Mouse (Mus musculus): Measurements from ENCODE around the gene Hhat.

The Hhat gene

DNA sequence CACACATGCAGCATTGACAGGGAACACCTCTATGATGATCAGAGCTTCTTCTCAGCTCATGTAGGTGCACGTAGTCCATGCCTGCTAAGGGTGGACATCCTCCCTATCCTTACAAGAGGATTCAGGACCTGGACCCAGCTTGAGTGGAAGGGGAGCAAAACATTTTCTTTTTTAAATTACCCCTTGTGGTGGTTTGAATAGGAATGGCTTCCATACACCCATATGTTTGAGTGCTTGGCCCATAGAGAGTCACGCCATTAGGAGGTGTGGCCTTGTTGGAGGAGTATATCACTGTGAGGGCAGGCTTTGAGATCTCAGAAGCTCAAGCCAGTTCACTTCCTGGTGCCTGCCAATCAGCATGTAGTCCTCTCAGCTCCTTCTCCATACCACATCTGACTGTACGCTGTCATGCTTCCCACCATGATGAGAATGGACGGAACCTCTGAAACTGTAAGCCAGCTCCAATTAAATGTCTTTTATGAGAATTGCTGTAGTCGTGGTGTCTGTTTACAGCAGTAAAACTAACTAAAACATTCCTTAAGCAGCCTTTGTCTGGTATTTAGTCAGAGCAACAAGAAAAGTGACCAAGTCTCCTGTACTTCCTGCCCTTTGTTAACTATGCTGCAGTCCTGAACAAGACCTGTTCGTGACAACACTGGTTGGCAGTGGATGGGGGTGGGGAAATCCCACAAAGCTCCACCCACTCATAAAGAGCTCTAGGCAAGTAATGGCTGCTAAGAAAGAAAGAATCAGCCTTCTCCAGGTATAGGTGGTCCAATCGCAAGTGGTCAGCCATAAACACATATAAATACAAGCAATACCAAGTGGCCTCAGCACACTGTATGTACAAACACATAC is 28.4 kb downstream of the Hhat start:
- DNase-seq: no peak

DNA sequence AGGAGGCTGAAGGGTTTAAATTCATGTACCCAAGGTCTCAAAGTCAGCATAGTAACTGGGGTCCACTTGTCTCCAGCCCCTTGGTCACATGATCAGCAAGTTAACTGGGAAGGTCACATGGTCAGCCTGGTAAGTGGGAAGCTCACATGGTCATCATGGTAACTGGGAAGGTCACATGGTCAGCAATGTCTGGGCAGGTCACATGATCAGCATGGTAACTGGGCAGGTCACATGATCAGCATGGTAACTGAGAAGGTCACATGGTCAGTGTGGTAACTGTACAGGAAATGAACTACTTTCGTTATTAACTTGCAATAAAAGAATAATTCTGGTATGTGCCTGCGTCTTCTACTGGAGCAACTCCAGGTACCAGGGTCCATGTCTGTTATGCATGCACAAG is 29.1 kb downstream of the Hhat start:
- no peak for DNase-seq

DNA sequence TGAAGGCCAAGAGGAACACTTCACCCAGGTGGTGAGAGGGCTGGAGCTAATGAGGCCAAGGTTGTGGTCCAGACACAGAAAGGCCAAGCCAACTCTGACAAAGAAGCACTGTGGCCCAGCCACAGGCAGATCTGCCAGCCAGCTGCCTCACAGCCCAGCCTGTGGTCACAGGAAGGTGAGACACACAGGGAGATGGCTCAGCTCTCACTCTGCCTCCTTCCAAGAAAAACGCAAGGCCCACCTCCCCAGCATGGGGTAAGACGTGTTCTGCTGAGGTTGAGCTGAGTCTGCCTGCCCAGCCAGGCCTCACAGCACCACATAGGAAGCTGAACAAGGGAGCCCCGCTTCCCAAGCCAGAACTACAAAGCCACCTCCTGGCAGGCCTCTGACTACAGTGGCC is 34.5 kb downstream of the Hhat start:
- no peak for DNase-seq

DNA sequence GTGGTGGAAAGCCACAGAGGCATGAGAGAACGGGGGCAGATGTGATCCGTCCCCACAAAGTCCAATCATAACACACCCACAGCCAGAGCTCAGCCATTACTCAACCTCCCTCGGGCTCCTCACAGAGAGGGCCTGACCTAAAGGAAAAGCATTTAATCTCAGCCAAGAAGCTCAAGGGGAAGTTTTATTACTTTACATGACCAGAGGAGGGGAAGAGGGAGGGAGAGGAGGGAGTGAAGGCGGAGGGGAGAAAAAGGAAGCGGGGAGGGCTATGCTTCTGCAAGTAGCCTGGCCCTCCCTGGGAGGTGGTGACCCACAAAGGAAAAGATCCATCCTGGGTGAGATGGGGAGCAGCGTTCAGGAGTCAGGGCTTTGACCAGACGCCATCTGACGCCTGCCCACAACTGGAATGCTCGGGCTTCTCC is 35.0 kb downstream of the Hhat start:
- DNase-seq: peak; percentile 20 to 53

DNA sequence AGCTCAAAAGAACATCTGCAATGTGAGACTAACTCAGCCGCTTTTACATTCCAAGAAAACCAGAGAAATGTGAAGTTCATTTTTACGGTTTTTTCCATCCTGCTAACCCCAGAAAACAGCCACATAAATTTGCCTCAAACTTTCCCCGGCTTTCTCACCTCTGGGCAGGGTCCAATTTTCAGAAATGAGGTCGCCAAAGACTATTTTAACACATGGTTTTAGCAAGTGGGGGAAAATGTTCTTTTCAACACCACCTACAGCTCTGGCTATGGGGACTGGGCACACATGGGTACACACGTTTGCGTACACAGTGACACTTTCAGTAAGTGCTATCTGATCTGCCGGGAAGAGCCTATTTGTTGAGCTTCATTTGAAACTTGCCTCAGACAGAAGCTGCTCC is 40.5 kb downstream of the Hhat start:
- DNase-seq: no peak

DNA sequence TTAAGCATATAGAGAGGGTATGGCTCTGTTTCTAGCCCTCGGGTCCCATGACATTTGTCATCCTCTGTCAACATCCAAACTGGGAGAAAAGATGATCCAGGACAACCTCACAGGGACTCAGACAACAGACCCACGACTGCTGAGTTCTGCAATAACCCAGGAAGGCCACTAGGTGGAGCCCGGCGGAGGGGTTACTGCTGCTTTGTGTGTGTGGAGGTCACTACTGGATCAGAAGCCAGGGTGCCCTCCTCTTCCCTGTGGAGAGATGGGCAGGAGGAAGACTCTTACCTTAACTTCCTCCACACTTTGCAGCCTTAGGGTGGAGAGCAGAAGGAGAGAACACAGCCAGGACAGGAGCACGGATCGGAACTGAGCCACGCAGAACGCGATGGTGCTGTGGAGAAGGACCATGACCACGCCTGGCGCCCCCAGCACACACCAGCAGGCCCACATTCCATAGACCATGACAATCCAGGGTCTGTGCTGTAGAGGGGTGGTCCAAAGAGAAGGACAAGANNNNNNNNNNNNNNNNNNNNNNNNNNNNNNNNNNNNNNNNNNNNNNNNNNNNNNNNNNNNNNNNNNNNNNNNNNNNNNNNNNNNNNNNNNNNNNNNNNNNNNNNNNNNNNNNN is 43.9 kb downstream of the Hhat start:
- peak; percentile 36 to 74 for DNase-seq

DNA sequence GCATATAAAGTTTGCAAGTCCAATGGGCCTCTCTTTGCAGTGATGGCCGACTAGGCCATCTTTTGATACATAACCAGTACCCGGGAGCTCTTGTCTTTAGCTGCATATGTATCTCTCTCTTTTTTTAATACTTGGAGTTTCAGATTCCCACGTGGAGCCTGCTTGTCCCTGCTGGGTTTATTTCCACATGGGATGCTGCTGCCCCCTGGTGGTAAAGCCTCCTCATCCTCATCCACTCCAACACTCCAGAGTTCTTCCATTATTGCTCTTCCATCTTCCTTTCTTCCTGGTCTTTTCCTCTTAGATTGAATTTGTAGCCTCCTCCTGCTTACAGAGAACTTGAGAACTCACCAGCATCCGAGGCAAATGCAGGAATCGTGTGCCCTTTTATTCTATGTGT is 48.9 kb downstream of the Hhat start:
- peak; percentile 45 to 89 for DNase-seq

DNA sequence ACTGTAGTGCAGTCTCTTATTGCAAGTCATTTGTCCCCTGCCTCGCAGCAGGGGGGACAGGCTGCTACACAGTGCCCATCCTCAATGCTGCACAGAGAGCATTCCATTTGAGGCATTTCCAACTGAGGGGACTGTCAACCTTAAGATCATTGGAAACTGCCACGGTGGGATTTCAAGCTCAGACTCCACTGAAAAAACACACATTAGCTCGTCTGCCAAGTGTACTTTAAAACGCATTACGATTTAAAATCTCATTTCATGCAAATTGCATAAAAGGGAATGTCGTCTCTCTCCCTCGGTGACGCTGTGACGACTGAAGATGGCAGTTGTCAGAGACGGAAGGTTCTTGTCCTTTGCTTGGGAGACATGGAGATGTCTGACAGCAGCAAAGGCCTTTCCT is 50.9 kb downstream of the Hhat start:
- no peak for DNase-seq

DNA sequence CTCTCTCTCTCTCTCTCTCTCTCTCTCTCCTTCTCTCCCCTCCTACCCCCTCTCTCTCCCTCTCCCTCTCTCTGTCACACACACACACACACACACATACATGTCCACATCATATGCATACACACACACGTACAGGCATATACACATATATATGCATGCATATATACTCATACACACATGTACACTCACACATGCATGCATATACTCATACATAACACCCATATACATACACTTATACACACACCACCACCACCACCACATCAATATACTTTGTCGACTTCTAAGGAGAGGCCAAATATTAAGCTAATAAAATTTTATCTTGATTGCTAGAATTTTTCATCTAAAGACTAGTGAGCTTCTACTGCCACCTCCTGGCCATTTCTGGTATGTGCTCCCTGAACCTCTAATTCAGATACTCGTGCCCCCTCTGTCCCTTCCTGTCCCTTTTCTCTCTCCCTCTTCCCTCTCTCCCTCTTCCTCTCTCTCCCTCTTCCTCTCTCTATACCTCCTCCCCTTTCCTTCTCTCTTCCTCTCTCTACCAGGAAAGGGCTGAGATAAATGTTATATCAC is 59.2 kb downstream of the Hhat start:
- DNase-seq: peak; percentile 38 to 83

DNA sequence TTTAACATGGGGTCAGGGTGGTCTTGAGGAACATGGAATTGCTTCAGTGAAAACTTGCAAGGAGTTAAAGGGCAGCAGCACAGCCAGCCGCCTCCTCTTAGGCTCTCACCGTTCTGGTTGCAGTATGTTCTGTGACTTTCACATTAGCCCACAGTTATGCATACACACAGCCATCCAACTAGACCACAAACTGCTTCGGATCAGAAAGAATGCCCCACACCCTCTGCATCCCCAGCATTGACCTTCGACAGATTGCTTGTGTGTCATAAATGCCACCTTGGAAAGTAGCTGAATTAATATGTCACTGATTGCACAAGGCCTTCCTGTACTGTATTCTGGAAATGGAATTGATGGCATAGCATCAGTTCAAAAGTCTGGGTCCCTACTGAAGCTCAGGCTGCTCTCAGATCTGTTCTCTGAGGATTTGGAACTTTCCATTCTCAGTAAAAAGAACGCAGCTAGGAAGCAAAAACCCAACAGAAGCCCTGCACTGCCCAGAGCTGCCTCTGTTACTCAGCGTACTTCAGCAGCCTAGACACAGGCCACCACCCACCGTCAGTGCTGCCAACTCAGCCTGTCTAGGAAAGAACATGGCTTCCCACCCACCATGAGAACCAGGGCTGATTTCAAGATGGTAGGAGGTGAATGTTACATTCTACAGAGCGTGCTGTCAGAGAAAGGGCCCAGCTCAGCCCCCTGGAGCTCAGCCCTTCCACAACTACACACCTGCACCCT is 70.5 kb downstream of the Hhat start:
- peak in 1 of 2 experiments; percentile 11 for DNase-seq

DNA sequence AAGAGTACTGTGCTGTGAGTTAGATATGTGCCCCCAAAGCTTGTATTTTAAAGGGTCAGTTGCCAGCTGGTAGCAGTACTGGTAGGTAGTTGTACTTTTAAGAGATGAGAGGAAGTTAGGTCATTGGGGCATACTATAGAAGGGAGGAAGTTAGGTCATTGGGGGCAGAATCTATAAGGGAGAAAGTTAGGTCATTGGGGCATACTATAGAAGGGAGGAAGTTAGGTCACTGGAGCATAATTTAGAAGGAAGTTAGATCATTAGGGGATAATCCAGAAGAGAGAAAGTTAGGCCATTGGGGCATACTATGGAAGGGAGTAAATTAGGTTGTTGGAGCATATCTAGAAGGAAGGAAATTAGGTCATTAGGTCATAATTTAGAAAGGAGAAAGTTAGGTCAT is 71.9 kb downstream of the Hhat start:
- no peak for DNase-seq

DNA sequence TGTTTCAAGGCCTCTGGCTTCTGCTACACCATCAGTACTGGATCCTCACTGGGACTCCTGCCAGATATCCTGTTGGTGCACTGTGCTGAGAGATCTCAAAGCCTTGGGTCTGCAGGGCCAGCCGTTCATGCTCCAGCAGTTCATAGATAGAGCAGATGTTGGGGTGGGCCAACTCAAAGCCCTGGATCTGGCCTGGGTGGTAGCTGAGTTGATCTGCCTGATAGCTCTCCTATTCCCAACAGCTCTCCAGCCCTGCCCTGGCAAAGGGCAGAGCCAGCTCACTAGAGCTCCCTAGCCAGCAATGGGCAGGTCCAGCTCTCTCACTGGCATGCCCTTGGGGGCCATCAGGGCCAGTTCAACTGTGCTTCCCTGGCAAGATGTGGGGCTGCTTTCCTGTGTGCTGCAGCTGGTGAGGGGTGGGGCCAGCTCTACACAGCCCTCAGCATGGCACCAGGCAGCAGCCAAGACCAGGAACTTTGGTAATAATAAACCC is 74.6 kb downstream of the Hhat start:
- peak in 1 of 2 experiments; percentile 23 for DNase-seq

DNA sequence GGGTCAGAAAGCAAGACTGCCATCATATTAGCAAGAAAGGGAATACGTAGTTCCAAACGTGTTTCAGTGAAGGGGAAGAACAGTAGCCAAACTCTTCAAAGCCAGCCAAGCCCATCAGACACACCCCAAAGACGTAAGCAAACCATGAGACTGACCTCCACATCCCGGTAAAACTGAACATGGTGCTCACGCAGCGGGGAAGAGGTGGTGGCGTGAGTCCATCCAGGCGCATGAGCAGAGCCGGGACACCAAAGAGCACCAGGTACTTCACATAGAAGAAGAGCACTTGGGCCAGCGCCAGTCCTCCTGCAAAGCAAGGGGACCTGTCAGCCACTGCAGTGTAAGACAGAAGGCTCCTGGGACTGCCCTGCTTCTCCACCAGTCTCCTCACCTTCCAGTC is 77.4 kb downstream of the Hhat start:
- no peak for DNase-seq

DNA sequence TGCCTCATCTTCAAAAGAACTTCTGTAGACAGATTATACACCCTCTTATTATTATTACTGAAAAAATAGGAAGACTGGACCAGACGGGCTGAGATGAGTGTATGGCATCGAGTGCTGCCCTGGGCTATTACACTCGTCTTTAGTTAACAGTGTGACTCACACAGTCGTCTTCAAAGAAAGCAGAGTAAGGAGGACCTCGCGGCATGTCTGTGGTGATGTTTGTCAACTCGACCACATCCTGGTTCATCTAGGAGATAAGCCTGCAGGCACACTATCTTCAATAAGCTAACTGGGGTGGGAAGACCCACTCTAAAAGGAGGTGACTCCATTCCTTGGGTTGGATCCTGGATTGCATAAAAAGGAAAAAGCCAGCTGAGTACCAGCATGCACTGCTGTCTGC is 78.0 kb downstream of the Hhat start:
- DNase-seq: no peak

DNA sequence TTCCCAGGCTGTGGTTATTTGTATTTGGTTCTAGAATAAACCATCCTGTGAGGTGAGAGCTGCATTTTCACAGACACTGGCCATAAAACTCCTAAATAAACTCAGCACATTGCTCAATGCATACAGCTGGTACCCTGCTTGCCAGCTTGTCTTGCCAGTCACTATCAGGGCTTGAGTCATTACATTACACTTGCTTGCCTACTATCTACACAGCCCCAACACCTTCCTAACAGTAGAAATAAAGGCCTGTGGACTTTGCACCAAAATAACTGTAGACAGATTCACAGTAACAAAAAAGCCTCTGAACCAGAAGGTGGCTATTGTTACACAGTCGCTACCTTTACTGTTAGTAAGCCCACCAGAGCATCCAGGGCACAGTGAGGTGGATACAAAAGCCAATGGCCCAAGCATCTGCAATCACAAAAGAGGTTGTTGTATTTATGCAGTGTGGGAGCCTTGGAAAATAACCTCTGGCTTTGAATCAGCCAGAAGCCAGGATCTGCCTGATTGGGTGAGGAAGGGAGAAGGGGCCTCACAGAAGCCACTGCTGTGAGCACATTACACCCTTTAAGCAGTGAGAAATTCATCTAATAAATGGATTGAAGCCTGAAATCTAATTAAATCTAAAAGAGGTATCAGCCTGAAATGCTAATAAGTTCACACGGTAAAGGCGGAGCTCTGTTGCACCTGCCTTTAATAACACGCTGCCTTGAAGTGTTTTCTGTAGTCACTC is 88.6 kb downstream of the Hhat start:
- no peak for DNase-seq

DNA sequence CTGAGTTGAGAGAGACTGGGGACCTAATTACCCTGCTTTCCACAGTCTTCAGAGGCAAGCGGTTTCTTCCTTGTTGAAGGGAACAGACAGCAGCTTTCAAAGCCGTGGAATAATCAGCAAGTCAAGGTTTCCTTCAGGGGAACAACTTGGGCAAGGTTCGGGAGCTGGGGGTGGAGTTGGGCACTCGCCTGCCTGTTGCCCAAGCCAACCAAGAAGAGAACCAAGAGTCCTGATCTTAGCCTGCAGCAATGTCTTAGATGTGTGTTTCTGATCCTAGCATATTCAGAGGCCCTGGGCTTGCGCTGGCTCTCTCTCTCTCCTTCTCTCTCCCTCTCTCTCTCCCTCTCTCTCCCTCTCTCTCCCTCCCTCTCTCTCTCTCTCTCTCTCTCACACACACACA is 93.8 kb downstream of the Hhat start:
- DNase-seq: peak in 1 of 2 experiments; percentile 10

DNA sequence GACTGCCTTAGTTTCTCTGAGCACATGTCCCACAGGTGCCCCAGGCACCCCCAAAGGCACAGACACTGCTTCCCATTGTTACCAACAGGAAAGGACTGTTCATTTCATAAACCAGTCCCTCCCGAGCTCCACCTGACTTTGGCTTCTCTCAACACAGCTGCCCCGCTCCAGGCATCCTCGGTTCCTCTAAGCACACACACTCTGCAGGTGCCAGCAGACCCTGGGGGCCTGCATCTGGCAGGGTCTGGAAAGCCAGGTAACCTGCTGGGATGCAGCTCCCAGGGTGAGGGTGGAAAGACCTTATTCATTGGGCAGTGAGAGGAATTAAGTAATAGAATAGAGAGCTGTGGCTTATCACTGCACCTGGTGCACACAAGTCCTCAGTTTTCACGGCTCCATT is 107.4 kb downstream of the Hhat start:
- no peak for DNase-seq

DNA sequence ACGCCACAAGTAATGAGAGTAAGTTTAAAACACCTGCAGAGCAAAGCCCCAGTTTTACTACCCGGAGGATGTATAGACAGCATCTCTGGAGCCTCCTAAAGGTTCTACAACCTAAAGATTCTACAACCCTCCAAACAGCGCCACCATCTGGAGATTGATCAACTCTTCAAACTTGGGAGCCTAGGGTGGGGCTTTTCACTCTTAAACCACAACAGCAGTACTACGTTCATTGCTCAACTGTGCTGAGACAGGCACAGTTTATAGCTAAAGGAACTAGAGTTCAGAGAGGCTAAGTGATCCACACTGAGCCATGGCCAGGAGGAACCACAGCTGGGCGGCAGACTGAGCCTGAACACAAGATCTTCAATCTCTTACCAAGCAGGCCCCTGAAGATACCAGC is 107.9 kb downstream of the Hhat start:
- DNase-seq: no peak

DNA sequence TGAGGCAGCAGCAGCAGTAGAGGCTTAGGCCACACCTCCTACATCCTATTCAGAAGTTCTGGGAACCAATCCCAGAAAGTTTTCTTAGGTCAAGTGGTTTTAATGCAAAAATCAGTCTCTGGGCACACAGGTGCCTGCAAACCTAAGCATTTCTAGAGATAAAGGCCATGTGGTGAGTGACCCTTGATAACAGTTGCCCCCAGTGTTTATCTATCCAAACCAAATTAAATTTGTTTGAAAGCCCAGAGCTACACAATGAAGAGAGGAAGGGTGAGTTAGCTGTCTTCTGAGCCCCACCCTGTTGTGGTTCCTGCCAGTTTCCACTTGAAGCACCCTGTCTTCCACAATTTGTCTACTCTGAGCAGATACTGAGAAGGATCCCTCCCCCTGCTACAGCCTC is 109.4 kb downstream of the Hhat start:
- no peak for DNase-seq

DNA sequence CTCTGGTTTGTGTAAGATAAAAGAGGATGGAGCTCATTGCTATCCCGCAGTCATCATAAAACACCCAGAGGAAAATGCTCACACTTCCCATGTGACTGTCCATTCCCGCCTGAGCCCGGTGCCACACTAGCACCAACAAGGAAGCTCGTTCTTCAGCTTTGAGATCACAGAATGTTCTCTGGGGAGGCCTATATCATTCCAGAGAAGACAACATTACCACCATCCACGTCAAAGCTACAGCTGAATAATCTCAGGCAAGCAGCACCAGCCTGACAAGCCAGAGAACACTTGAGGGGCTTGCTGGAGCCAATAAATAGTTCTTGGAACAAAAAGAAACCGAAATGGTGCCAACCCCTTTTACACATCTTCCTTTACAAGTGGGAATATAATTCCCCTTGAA is 113.6 kb downstream of the Hhat start:
- no peak for DNase-seq

DNA sequence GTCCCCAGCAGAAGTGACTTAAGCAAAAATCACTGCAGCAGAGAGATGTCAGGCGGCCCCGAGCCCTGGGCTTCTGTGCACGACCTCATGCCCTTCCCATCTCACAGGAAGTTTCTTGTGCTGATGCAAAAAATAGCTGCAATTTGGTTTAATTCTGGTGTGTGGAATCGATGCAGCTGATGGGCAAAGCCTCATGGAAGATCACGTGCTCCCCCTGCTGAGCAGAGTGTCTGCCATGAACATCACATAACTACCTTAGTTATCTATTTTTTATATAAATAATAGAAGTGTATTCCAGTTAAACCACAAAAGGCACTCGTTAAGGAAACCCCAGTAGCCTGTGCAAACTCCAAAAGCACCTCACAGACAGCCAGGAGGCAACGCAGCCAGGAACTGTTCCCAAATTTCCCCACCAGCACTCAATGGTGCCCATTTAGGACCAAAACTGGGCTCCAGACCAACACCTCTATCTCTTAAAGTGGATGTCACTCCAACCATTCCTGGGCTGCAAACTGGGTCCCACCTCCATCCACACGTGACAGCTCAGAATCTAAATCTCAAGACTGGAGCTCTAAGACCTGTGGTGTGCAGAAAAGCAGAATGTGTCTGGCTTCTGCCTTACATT is 118.9 kb downstream of the Hhat start:
- DNase-seq: peak; percentile 3 to 43

DNA sequence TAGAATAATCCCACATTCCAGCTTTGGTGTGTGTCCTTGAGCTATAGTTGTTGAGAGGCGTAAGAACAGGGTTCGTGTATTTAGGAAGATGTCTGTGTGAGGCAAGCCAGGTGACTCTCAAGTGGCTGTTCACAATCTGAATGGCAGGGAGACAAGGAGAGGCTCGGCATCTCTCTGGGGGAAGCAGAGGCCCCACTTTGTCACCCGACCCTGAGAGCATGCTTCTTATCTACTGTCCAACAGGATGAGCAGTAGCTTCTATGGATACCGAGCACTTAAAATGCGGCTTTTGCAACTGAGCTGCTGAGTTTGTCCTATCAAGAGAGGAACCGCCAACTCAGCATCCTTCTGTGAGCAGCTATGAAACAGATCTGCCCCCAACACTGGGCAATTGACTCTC is 120.4 kb downstream of the Hhat start:
- no peak for DNase-seq
